Mouse (Mus musculus) limb, embryonic 14.5 days (tissue): ENCODE data around the gene Hmx3. TPM values are rescaled to one million over a fixed set of nuclear protein-coding genes. Genes with fewer than 3 reads are reported as not detected.

Experiments
- ATAC-seq: fragments of 200-750 bp; cut with Nextera tagmentation; 2 replicates; pipeline ENCODE4 v1.8.0; 2017; ENCODE audit warnings: low read depth, moderate number of reproducible peaks, moderate TSS enrichment; ENCODE audit not compliant: low FRiP score
- DNase-seq: peaks from one replicate; pipeline ENCODE4 v3.0.0-alpha.2; 2015; ENCODE audit warnings: low spot score
- H3K27ac ChIP-seq: fragments of 300-500 bp; sonication (generic); replicated peaks from 2 replicates; pipeline ENCODE4 v1.5.1; 2014; ENCODE audit warnings: low read depth, mild to moderate bottlenecking, low read length, moderate library complexity, mixed read lengths
- H3K27me3 ChIP-seq: fragments of 300-500 bp; sonication (generic); 2 replicates; pipeline ENCODE4 v1.6.1; 2014; ENCODE audit warnings: low read length, mixed read lengths; ENCODE audit not compliant: control insufficient read depth, insufficient read depth
- H3K36me3 ChIP-seq: fragments of 300-500 bp; sonication (generic); 2 replicates; pipeline ENCODE4 v1.6.1; 2014; ENCODE audit warnings: mild to moderate bottlenecking, low read length, moderate library complexity, mixed read lengths; ENCODE audit not compliant: control insufficient read depth, insufficient read depth
- H3K4me1 ChIP-seq: fragments of 300-500 bp; sonication (generic); 2 replicates; pipeline ENCODE4 v1.6.1; 2014; ENCODE audit warnings: antibody characterized with exemption, low read length, mixed read lengths; ENCODE audit not compliant: control insufficient read depth, insufficient read depth
- H3K4me2 ChIP-seq: fragments of 300-500 bp; sonication (generic); replicated peaks from 2 replicates; pipeline ENCODE4 v1.6.1; 2014; ENCODE audit warnings: low read depth, mild to moderate bottlenecking, low read length, moderate library complexity; ENCODE audit not compliant: severe bottlenecking
- H3K4me3 ChIP-seq: fragments of 300-500 bp; sonication (generic); replicated peaks from 2 replicates; pipeline ENCODE4 v1.5.1; 2014; ENCODE audit warnings: low read length
- H3K9ac ChIP-seq: fragments of 300-500 bp; sonication (generic); 2 replicates; pipeline ENCODE4 v1.6.1; 2014; ENCODE audit warnings: mild to moderate bottlenecking, low read depth, low read length, moderate library complexity; ENCODE audit not compliant: severe bottlenecking
- H3K9me3 ChIP-seq: fragments of 300-500 bp; sonication (generic); 2 replicates; pipeline ENCODE4 v1.6.1; 2016; ENCODE audit warnings: low read length; ENCODE audit not compliant: control insufficient read depth
- POLR2A ChIP-seq: fragments of 200-500 bp; IDR thresholded peaks from 2 replicates; pipeline ENCODE4 v1.8.0; 2012; ENCODE audit warnings: inconsistent platforms, mild to moderate bottlenecking, moderate library complexity, borderline replicate concordance; ENCODE audit not compliant: insufficient read depth, insufficient read length; ENCODE audit errors: extremely low read depth
- WGBS: fragments of 180-500 bp; shearing (Covaris S2); extraction: QIAGEN DNeasy Blood & Tissue Kit; methylation state at CpG from one replicate; pipeline ENCODE4 v1.1.7; 2014; 5-methylcytosine and 5-hydroxymethylcytosine counted together
- polyA plus RNA-seq, 2 experiments: library from polyadenylated mRNA; depleted of rRNA in 1 of 2; stranded (reverse) in 1 of 2; unstranded in 1 of 2; fragments of >200 nt; fragmentation: Nextera tagmentation in 1 of 2; extraction: Ambion mirVana in 1 of 2; gene quantifications; 2 replicates each; pipeline versions ENCODE4 v1.2.1 to v1.2.3; 2012 to 2014

Gene Hmx3
- polyA plus RNA-seq (2012; rRNA removed) (0.04 TPM in 1 of 2 replicates, not detected in the other), polyA plus RNA-seq (2014; fragmentation: Nextera tagmentation; extraction: Ambion mirVana) (not detected in 2 replicates)

GRCm38 (mm10) chr7:131542115-131542871 is at the start of gene Hmx3:
TSS of gene Hmx3 (plus strand) at chr7:131542867.
- Histone ChIP-seq H3K27me3 (peaks cover 72% of the 10 kb centered on the region), H3K9me3 (no peaks in the 10 kb centered on the region), H3K9ac (peak within 1 kb of the TSS; percentile 40; the same call in 1 of the 2 replicates), H3K4me1 (peaks cover 16% of the 10 kb centered on the region; the same call in 1 of the 2 replicates), H3K4me2 (peak within 1 kb of the TSS; percentile 67), H3K4me3 (peak within 1 kb of the TSS; percentile 40), H3K36me3 (no peaks in the 10 kb centered on the region), H3K27ac (no peak within 1 kb of the TSS)
- under 1% methylated on average over 51 of the region's 65 CpGs for WGBS
- ATAC-seq, result no peak
- no peak for DNase-seq
- no peak for TF ChIP-seq POLR2A

- ATAC-seq (no peak), DNase-seq (no peak)
- Histone ChIP-seq H3K27ac (no peak overlapping the region), H3K9ac (no peak overlapping the region), H3K9me3 (no peaks in the 10 kb centered on the region), H3K27me3 (no peaks in the 10 kb centered on the region), H3K4me2 (no peak overlapping the region), H3K36me3 (no peaks in the 10 kb centered on the region), H3K4me3 (no peak overlapping the region), H3K4me1 (no peaks in the 10 kb centered on the region)
- 56% methylated on average over 2 of the region's 2 CpGs for WGBS
- no peak for TF ChIP-seq POLR2A
Measured at GRCm38 (mm10) chr7:131503739-131504138, 38.9 kb upstream of the Hmx3 start.

- Histone ChIP-seq H3K4me1 (peaks cover 16% of the 10 kb centered on the region; the same call in 1 of the 2 replicates), H3K9ac (no peak overlapping the region), H3K36me3 (no peaks in the 10 kb centered on the region), H3K9me3 (no peaks in the 10 kb centered on the region), H3K27me3 (peaks cover 49% of the 10 kb centered on the region), H3K27ac (no peak overlapping the region), H3K4me3 (no peak overlapping the region), H3K4me2 (no peak overlapping the region)
- peak; percentile 73 for ATAC-seq
- peak; percentile 84 for DNase-seq
- no peak for TF ChIP-seq POLR2A
- WGBS, result 0% methylated on average over 7 of the region's 7 CpGs
Measured at GRCm38 (mm10) chr7:131539979-131540378, 2.7 kb upstream of the Hmx3 start.

GRCm38 (mm10) chr7:131541184-131542114 is 1.2 kb upstream of the Hmx3 start:
- no peak for TF ChIP-seq POLR2A
- no peak for ATAC-seq
- H3K9ac ChIP-seq, result no peak overlapping the region
- H3K27ac ChIP-seq, result no peak overlapping the region
- H3K4me3 ChIP-seq, result peak overlapping the region; percentile 40
- no peaks in the 10 kb centered on the region for H3K36me3 ChIP-seq
- H3K9me3 ChIP-seq, result no peaks in the 10 kb centered on the region
- peaks cover 16% of the 10 kb centered on the region; the same call in 1 of the 2 replicates for H3K4me1 ChIP-seq
- H3K27me3 ChIP-seq, result peaks cover 63% of the 10 kb centered on the region
- peak overlapping the region; percentile 67 for H3K4me2 ChIP-seq
- DNase-seq, result no peak
- WGBS, result 2% methylated on average over 40 of the region's 41 CpGs
